Mouse (Mus musculus): ENCODE results near the gene Tmem135.
"Not testable (repeated sequence)": the region's sequence is repeated elsewhere in the genome, so short reads cannot be mapped to it uniquely, and the experiment has no call there.

The Tmem135 gene

GRCm38 (mm10) chr7:89326761-89327160 lies 77.3 kb downstream of the Tmem135 start:
- DNase-seq (ENCODE audit: low read depth, low spot score): no peak

- DNase-seq (ENCODE audit: low read depth, low spot score): no peak
Observed at GRCm38 (mm10) chr7:89326202-89326601, 77.8 kb downstream of the Tmem135 start.

- not testable (repeated sequence) for DNase-seq (ENCODE audit: low read depth, low spot score)
Observed at GRCm38 (mm10) chr7:89322741-89323140, 81.3 kb downstream of the Tmem135 start.

GRCm38 (mm10) chr7:89319351-89319750 lies 84.7 kb downstream of the Tmem135 start:
- no peak for DNase-seq (ENCODE audit: low read depth, low spot score)

- not testable (repeated sequence) for DNase-seq (ENCODE audit: low read depth, low spot score)
Observed at GRCm38 (mm10) chr7:89317088-89317487, 86.9 kb downstream of the Tmem135 start.

- no peak for DNase-seq (ENCODE audit: low read depth, low spot score)
Observed at GRCm38 (mm10) chr7:89316112-89316511, 87.9 kb downstream of the Tmem135 start.

- DNase-seq (ENCODE audit: low read depth, low spot score): no peak
Observed at GRCm38 (mm10) chr7:89311555-89311954, 92.5 kb downstream of the Tmem135 start.

GRCm38 (mm10) chr7:89308926-89309325 lies 95.1 kb downstream of the Tmem135 start:
- no peak for DNase-seq (ENCODE audit: low read depth, low spot score)

GRCm38 (mm10) chr7:89308238-89308637 lies 95.8 kb downstream of the Tmem135 start:
- no peak for DNase-seq (ENCODE audit: low read depth, low spot score)

- DNase-seq (ENCODE audit: low read depth, low spot score): no peak
Observed at GRCm38 (mm10) chr7:89306831-89307230, 97.2 kb downstream of the Tmem135 start.

- no peak for DNase-seq (ENCODE audit: low read depth, low spot score)
Observed at GRCm38 (mm10) chr7:89304958-89305357, 99.1 kb downstream of the Tmem135 start.

- no peak for DNase-seq (ENCODE audit: low read depth, low spot score)
Observed at GRCm38 (mm10) chr7:89303765-89304164, 100.3 kb downstream of the Tmem135 start.

GRCm38 (mm10) chr7:89298911-89299458 lies 105.0 kb downstream of the Tmem135 start:
- no peak for DNase-seq (ENCODE audit: low read depth, low spot score)

- peak; percentile 10 for DNase-seq (ENCODE audit: low read depth, low spot score)
Observed at GRCm38 (mm10) chr7:89296941-89297340, 107.1 kb downstream of the Tmem135 start.

GRCm38 (mm10) chr7:89282664-89283063 lies 121.4 kb downstream of the Tmem135 start:
- no peak for DNase-seq (ENCODE audit: low read depth, low spot score)

GRCm38 (mm10) chr7:89270438-89270837 lies 133.6 kb downstream of the Tmem135 start:
- not testable (repeated sequence) for DNase-seq (ENCODE audit: low read depth, low spot score)

- no peak for DNase-seq (ENCODE audit: low read depth, low spot score)
Observed at GRCm38 (mm10) chr7:89269826-89270225, 134.2 kb downstream of the Tmem135 start.

- no peak for DNase-seq (ENCODE audit: low read depth, low spot score)
Observed at GRCm38 (mm10) chr7:89267542-89267941, 136.5 kb downstream of the Tmem135 start.

- DNase-seq (ENCODE audit: low read depth, low spot score): no peak
Observed at GRCm38 (mm10) chr7:89266017-89266760, 137.8 kb downstream of the Tmem135 start.

GRCm38 (mm10) chr7:89260966-89261365 lies 143.1 kb downstream of the Tmem135 start:
- no peak for DNase-seq (ENCODE audit: low read depth, low spot score)

- no peak for DNase-seq (ENCODE audit: low read depth, low spot score)
Observed at GRCm38 (mm10) chr7:89258832-89259231, 145.2 kb downstream of the Tmem135 start.

GRCm38 (mm10) chr7:89257871-89258502 lies 146.0 kb downstream of the Tmem135 start:
- DNase-seq (ENCODE audit: low read depth, low spot score): no peak

- DNase-seq (ENCODE audit: low read depth, low spot score): no peak
Observed at GRCm38 (mm10) chr7:89253772-89254171, 150.2 kb downstream of the Tmem135 start.
